Mouse (Mus musculus) megakaryocyte, embryonic 14.5 days (primary cell): ENCODE measurements at regions not wholly inside any gene's neighbourhood (a gene's known extent, or its start where the extent isn't known, plus 50 kb on each side); places are given as distances from the start of the nearest gene placed in this dataset.

Experiments
- FLI1 ChIP-seq: IDR thresholded peaks from 2 replicates; pipeline ENCODE4 v1.6.1; 2012; ENCODE audit warnings: low read length, inconsistent platforms, mixed read lengths
- GATA1 ChIP-seq: IDR thresholded peaks from 3 replicates; pipeline ENCODE4 v1.6.1; 2012; ENCODE audit warnings: mixed read lengths, low read length, inconsistent platforms, borderline replicate concordance

DNA sequence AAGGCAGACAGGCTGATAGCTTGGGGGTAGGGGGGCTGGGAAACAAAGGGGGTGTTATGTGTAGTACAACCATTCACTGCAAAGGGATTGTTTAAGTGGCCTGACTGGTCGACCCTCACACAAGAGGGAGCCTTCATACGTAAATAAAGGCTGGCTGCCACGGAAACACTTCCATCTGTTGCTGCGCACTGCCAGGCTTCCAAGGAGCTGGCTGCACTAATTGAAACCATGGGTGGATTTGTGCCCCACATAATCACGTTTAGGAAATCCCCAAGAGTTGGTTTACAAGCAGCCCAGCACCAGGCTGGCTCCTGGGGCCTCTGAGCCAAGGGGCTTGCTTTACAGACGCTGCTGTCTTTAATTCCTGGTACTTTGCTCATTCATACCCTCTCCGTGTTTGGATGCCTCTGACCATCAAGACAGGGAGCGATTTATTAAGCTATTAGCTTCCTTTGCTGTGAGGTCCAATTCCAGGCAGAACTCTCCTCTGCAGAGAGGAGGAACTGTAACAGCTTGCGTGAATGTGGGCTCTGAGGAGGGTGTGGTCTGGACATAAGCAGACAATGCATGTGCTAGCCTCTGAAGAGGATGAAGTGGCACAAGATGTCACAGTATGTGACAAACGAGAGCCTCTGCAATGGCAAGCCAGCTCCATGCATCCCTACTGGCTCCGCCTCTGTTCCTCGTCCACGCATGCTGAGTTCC lies 238.6 kb downstream of the Nkx6-1 start:
- TF ChIP-seq FLI1: no peak
- TF ChIP-seq GATA1: no peak
